8 mouse cellular contexts compared by ENCODE assay signal in genomic region chr5:112325546-112326445, GRCm38 (mm10). TPM values are rescaled to one million over a fixed set of nuclear protein-coding genes. Genes with fewer than 3 reads are reported as not detected.
DNase-seq lines count a peak whose midpoint lies in the region; ATAC-seq lines count a peak whose summit lies in the region.

Gene Tfip11 (plus strand): TSS chr5:112326358.

- peak within 1 kb of the TSS; percentile 75 for H3K4me3 ChIP-seq in hindbrain, embryonic 14.5 days (replicated peaks; ENCODE audit: low read length)

- DNase-seq in R1 (ENCODE audit: low read depth, low spot score) = peak; percentile 96
- peak; percentile 97 to 98 for DNase-seq in cerebellum, postnatal 25 days
- DNase-seq in frontal cortex, postnatal 25 days (ENCODE audit: low spot score in 2 of 2) = peak; percentile 93 to 96
- DNase-seq in hindbrain, embryonic 14.5 days (ENCODE audit: low spot score) = peak; percentile 98
- peak; percentile 95 to 96 for DNase-seq in layer of hippocampus, postnatal 36 days
- peak; percentile 96 for DNase-seq in lung, postnatal 36 days
- peak; percentile 97 for DNase-seq in retina, postnatal 1 day
- DNase-seq in urinary bladder, adult 18-20 months (ENCODE audit: low spot score in 2 of 2) = peak; percentile 92 to 95

- no peaks in the 10 kb centered on the region for H3K9me3 ChIP-seq in hindbrain, embryonic 14.5 days (ENCODE audit: control insufficient read depth, low read length)

- WGBS in hindbrain, embryonic 14.5 days = 9% methylated on average over 48 of the region's 48 CpGs

- H3K9ac ChIP-seq in hindbrain, embryonic 14.5 days = peak within 1 kb of the TSS; percentile 60

- H3K4me1 ChIP-seq in hindbrain, embryonic 14.5 days (replicated peaks; ENCODE audit: control insufficient read depth, insufficient read depth, low read length) = peaks cover 16% of the 10 kb centered on the region

- no peaks in the 10 kb centered on the region for H3K27me3 ChIP-seq in hindbrain, embryonic 14.5 days (ENCODE audit: control insufficient read depth, insufficient read depth, low read length)

- peaks cover 33% of the 10 kb centered on the region for H3K36me3 ChIP-seq in hindbrain, embryonic 14.5 days (replicated peaks; ENCODE audit: control insufficient read depth, insufficient read depth)

- peak; percentile 92 for ATAC-seq in hindbrain, embryonic 14.5 days (ENCODE audit: low FRiP score)

- H3K27ac ChIP-seq in hindbrain, embryonic 14.5 days = peak within 1 kb of the TSS; percentile 82

- peak within 1 kb of the TSS; percentile 82 for H3K4me2 ChIP-seq in hindbrain, embryonic 14.5 days (replicated peaks)

RNA-seq across cellular contexts. Expression of gene Tfip11, which starts in this region (rescaled TPM):
- polyA plus RNA-seq in hindbrain, embryonic 14.5 days (2014; fragmentation: Nextera tagmentation; extraction: Ambion mirVana) = 24.9 and 26.4 TPM in 2 replicates
- total RNA-seq in layer of hippocampus, postnatal 36 days (2021) = 10 to 100 TPM; 40.8 to 42.2 TPM

Comparison
In these comparisons a context has a peak if more than half of its experiments do, and no peak if none do; other contexts are left out.
1. Peak in every context shown above with its lines: DNase-seq, ATAC-seq, H3K4me3 ChIP-seq and H3K27ac ChIP-seq.